Mouse (Mus musculus) liver, embryonic 15.5 days (tissue): ENCODE data around the gene Dap3. TPM values are rescaled to one million over a fixed set of nuclear protein-coding genes. Genes with fewer than 3 reads are reported as not detected.
A peak's percentile ranks its signal among the peaks of the same experiment; 100 is the strongest.
"Not testable (repeated sequence)": the region's sequence is repeated elsewhere in the genome, so short reads cannot be mapped to it uniquely, and the experiment has no call there.

Experiments used
- ATAC-seq: fragments of 200-750 bp; cut with Nextera tagmentation; 2 replicates; pipeline ENCODE4 v1.8.0; 2017; ENCODE audit warnings: moderate number of reproducible peaks, mild to moderate bottlenecking, moderate library complexity; ENCODE audit not compliant: insufficient read depth
- H3K27ac ChIP-seq: fragments of 300-500 bp; sonication (generic); replicated peaks from 2 replicates; pipeline ENCODE4 v1.5.1; 2015; ENCODE audit warnings: mild to moderate bottlenecking, inconsistent platforms
- H3K27me3 ChIP-seq: fragments of 300-500 bp; sonication (generic); 2 replicates; pipeline ENCODE4 v1.6.1; 2015; ENCODE audit warnings: mild to moderate bottlenecking, inconsistent platforms
- H3K36me3 ChIP-seq: fragments of 300-500 bp; sonication (generic); replicated peaks from 2 replicates; pipeline ENCODE4 v1.6.1; 2015; ENCODE audit warnings: moderate library complexity, mild to moderate bottlenecking, inconsistent platforms
- H3K4me1 ChIP-seq: fragments of 300-500 bp; sonication (generic); replicated peaks from 2 replicates; pipeline ENCODE4 v1.6.1; 2015; ENCODE audit warnings: inconsistent platforms
- H3K4me2 ChIP-seq: fragments of 300-500 bp; sonication (generic); 2 replicates; pipeline ENCODE4 v1.6.1; 2015; ENCODE audit warnings: moderate library complexity, mild to moderate bottlenecking, inconsistent platforms
- H3K4me3 ChIP-seq: fragments of 300-500 bp; sonication (generic); replicated peaks from 2 replicates; pipeline ENCODE4 v1.5.1; 2015; ENCODE audit warnings: mild to moderate bottlenecking, inconsistent platforms
- H3K9ac ChIP-seq: fragments of 300-500 bp; sonication (generic); 2 replicates; pipeline ENCODE4 v1.6.1; 2015; ENCODE audit warnings: moderate library complexity, mild to moderate bottlenecking, inconsistent platforms
- H3K9me3 ChIP-seq: fragments of 300-500 bp; sonication (generic); replicated peaks from 2 replicates; pipeline ENCODE4 v1.6.1; 2016; ENCODE audit warnings: inconsistent platforms
- whole genome bisulfite sequencing: fragments of 180-500 bp; shearing (Covaris S2); methylation state at CpG from one replicate; pipeline ENCODE4 v1.1.7; 2015; ENCODE audit warnings: mixed read lengths; ENCODE audit not compliant: insufficient replicate concordance; 5-methylcytosine and 5-hydroxymethylcytosine counted together
- polyA plus RNA-seq: library from polyadenylated mRNA; unstranded; fragments of >200 nt; fragmentation: Nextera tagmentation; extraction: Ambion mirVana; gene quantifications from 2 replicates; pipeline ENCODE4 v1.2.1, GENCODE M21; 2015

The Dap3 gene
- polyA plus RNA-seq, result 84.3 and 88.9 TPM in 2 replicates

- H3K27me3 ChIP-seq, result no peaks in the 10 kb centered on the region
- peak within 1 kb of the TSS; percentile 97 for H3K9ac ChIP-seq
- H3K36me3 ChIP-seq, result no peaks in the 10 kb centered on the region
- WGBS, result under 1% methylated on average over 48 of the region's 64 CpGs
- peak; percentile 61 for ATAC-seq
- peaks cover 47% of the 10 kb centered on the region for H3K4me1 ChIP-seq
- H3K27ac ChIP-seq, result peak within 1 kb of the TSS; percentile 98
- H3K4me2 ChIP-seq, result peak within 1 kb of the TSS; percentile 88
- no peaks in the 10 kb centered on the region for H3K9me3 ChIP-seq
- peak within 1 kb of the TSS; percentile 86 for H3K4me3 ChIP-seq
These were observed at the start of gene Dap3, which contains the start of gene Ash1l for GRCm38 (mm10) chr3:88950576-88951326. TSS of gene Dap3 (minus strand) at chr3:88951181. TSS of gene Ash1l (plus strand) at chr3:88950622.

- Histone ChIP-seq H3K27me3 (no peaks in the 10 kb centered on the region), H3K4me2 (no peak overlapping the region), H3K4me1 (0 out of 2 replicates have a peak, but pooled peaks cover 5% of the 10 kb centered on the region), H3K4me3 (no peak overlapping the region), H3K9me3 (no peaks in the 10 kb centered on the region), H3K9ac (no peak overlapping the region), H3K27ac (no peak overlapping the region), H3K36me3 (peaks cover 13% of the 10 kb centered on the region; the same call in 1 of the 2 replicates)
- ATAC-seq, result no peak
- 79% methylated on average over 2 of the region's 2 CpGs for WGBS
These were observed 41.8 kb upstream of the Dap3 start for GRCm38 (mm10) chr3:88992793-88993192.

GRCm38 (mm10) chr3:88983921-88984381, 33.0 kb upstream of the Dap3 start:
- no peak overlapping the region for H3K4me2 ChIP-seq
- no peak overlapping the region for H3K9ac ChIP-seq
- no peak overlapping the region for H3K4me3 ChIP-seq
- WGBS, result 84% methylated on average over 4 of the region's 4 CpGs
- H3K4me1 ChIP-seq, result no peaks in the 10 kb centered on the region
- ATAC-seq, result no peak
- H3K27me3 ChIP-seq, result no peaks in the 10 kb centered on the region
- H3K36me3 ChIP-seq, result peaks cover 52% of the 10 kb centered on the region
- H3K9me3 ChIP-seq, result no peaks in the 10 kb centered on the region
- no peak overlapping the region for H3K27ac ChIP-seq

DNA sequence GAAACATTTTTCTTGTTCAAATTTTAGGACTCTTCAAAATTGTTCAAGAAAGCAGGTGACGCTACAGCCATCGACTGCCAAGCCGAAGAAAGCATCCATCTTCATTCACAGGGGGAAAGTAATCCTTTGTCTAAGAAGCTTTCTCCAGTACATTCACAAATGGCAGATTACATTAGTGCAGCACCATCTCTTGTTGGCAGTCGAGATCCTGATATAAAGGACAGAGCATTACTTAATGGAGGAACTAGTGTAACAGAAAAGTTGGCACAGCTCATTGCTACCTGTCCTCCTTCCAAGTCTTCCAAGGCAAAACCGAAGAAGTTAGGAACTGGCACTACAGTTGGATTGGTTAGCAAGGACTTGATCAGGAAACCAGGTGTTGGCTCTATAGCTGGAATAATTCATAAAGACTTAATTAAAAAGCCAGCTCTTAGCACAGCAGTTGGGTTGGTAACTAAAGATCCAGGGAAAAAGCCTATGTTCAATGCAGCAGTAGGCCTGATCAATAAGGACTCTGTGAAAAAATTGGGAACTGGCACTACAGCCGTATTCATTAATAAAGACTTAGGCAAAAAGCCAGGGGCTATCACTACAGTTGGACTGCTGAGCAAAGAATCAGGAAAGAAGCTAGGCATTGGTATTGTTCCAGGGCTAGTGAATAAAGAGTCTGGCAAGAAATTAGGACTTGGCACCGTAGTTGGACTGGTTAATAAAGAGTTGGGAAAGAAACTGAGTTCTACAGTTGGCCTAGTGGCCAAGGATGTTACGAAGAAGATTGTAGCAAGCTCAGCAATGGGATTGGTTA, 30.4 kb upstream of the Dap3 start:
- no peaks in the 10 kb centered on the region for H3K9me3 ChIP-seq
- WGBS, result 85% methylated on average over 8 of the region's 8 CpGs
- no peak overlapping the region for H3K9ac ChIP-seq
- H3K4me1 ChIP-seq, result no peaks in the 10 kb centered on the region
- peaks cover 58% of the 10 kb centered on the region for H3K36me3 ChIP-seq
- H3K27ac ChIP-seq, result no peak overlapping the region
- H3K27me3 ChIP-seq, result no peaks in the 10 kb centered on the region
- H3K4me3 ChIP-seq, result no peak overlapping the region
- H3K4me2 ChIP-seq, result no peak overlapping the region
- no peak for ATAC-seq

DNA sequence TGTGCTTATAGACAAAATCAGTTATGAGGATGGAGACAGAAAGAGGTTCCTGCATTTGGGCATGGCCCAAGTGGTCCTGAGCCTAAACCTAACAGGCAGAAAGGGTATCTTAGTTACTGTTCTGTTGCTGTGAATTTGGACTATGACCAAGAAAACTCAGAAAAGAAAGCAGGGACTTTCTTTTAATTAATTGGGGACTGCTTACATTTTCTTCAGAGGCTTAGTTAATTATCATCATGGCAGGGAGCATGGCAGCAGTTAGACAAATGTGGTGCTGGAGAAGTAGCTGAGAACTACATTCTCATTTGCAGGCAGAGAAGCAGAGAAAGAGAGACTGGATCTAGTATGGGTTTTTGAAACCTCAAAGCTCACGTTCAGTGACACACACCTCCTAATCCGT, 24.0 kb upstream of the Dap3 start:
- ATAC-seq, result no peak
- H3K4me1 ChIP-seq, result no peaks in the 10 kb centered on the region; the same call in 1 of the 2 replicates

GRCm38 (mm10) chr3:88963211-88963610, 12.2 kb upstream of the Dap3 start:
- not testable (repeated sequence) for ATAC-seq, H3K27me3 ChIP-seq, H3K4me2 ChIP-seq, H3K9me3 ChIP-seq, H3K9ac ChIP-seq, H3K27ac ChIP-seq, H3K4me3 ChIP-seq
- Histone ChIP-seq H3K4me1 (peaks cover 12% of the 10 kb centered on the region; the same call in 1 of the 2 replicates), H3K36me3 (peaks cover 21% of the 10 kb centered on the region)

More for the DNA sequence above, 24.0 kb upstream of the Dap3 start:
- no peak overlapping the region for H3K9ac ChIP-seq
- H3K27ac ChIP-seq, result no peak overlapping the region
- WGBS, result 84% methylated on average over 2 of the region's 2 CpGs
- peaks cover 9% of the 10 kb centered on the region; the same call in 1 of the 2 replicates for H3K36me3 ChIP-seq
- H3K4me2 ChIP-seq, result no peak overlapping the region
- no peaks in the 10 kb centered on the region for H3K27me3 ChIP-seq
- no peaks in the 10 kb centered on the region for H3K9me3 ChIP-seq
- H3K4me3 ChIP-seq, result no peak overlapping the region

- Histone ChIP-seq H3K27me3 (no peaks in the 10 kb centered on the region), H3K27ac (no peak overlapping the region; the same call in 1 of the 2 replicates), H3K4me2 (no peak overlapping the region), H3K4me3 (no peak overlapping the region), H3K4me1 (peaks cover 47% of the 10 kb centered on the region), H3K9ac (no peak overlapping the region), H3K36me3 (no peaks in the 10 kb centered on the region), H3K9me3 (no peaks in the 10 kb centered on the region)
- ATAC-seq, result no peak
These were observed 2.8 kb upstream of the Dap3 start for GRCm38 (mm10) chr3:88953736-88954135.

DNA sequence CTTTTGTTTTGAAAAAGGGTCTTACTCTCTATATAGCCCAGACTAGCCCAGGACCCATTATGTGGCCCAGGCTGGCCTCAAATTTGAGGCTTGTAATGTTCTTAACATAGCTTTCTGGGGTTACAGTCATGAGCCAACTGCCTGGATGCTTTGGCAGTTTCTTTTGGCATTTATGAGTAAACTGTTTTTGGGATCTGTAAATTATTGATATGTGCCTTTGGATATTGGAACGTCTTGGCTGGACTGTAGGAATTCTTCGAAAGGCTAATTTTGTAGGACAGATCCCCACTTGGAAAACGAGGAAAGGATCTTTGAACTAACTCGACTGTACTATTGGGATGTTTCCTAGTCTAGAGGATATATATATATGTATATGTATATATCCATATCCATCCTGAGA, 2.3 kb upstream of the Dap3 start:
- no peak overlapping the region for H3K9ac ChIP-seq
- H3K4me2 ChIP-seq, result no peak overlapping the region
- H3K9me3 ChIP-seq, result no peaks in the 10 kb centered on the region
- peaks cover 50% of the 10 kb centered on the region for H3K4me1 ChIP-seq
- no peak overlapping the region for H3K27ac ChIP-seq
- H3K36me3 ChIP-seq, result no peaks in the 10 kb centered on the region
- 76% methylated on average over 4 of the region's 4 CpGs for WGBS
- H3K27me3 ChIP-seq, result no peaks in the 10 kb centered on the region
- no peak overlapping the region for H3K4me3 ChIP-seq
- ATAC-seq, result no peak

- WGBS, result under 1% methylated on average over 5 of the region's 5 CpGs
- H3K4me1 ChIP-seq, result peaks cover 53% of the 10 kb centered on the region
- no peaks in the 10 kb centered on the region for H3K9me3 ChIP-seq
- peak overlapping the region; percentile 97 for H3K9ac ChIP-seq
- ATAC-seq, result no peak
- peak overlapping the region; percentile 88 for H3K4me2 ChIP-seq
- H3K27ac ChIP-seq, result peak overlapping the region; percentile 98
- H3K27me3 ChIP-seq, result no peaks in the 10 kb centered on the region
- H3K4me3 ChIP-seq, result peak overlapping the region; percentile 86
- H3K36me3 ChIP-seq, result no peaks in the 10 kb centered on the region
These were observed 383 bp upstream of the Dap3 start for GRCm38 (mm10) chr3:88951327-88951800.

- Histone ChIP-seq H3K4me2 (peak overlapping the region; percentile 88), H3K4me3 (peak overlapping the region; percentile 86), H3K27ac (peak overlapping the region; percentile 98), H3K27me3 (no peaks in the 10 kb centered on the region), H3K9me3 (no peaks in the 10 kb centered on the region), H3K9ac (peak overlapping the region; percentile 97), H3K36me3 (no peaks in the 10 kb centered on the region), H3K4me1 (peaks cover 43% of the 10 kb centered on the region)
- under 1% methylated on average over 82 of the region's 92 CpGs for WGBS
- ATAC-seq, result peak; percentile 84
These were observed 1.0 kb downstream of the Dap3 start for GRCm38 (mm10) chr3:88949786-88950575.
